Mouse (Mus musculus) gastrocnemius, adult 2 months (tissue): ENCODE measurements at regions not wholly inside any gene's neighbourhood (a gene's known extent, or its start where the extent isn't known, plus 50 kb on each side); places are given as distances from the start of the nearest gene placed in this dataset.

Source experiments
- DNase-seq: peaks from one replicate; pipeline ENCODE4 v3.0.0; 2022
- H3K27ac ChIP-seq: fragments of 200-600 bp; 2 replicates; pipeline ENCODE4 v1.8.1; 2022; ENCODE audit warnings: mild to moderate bottlenecking
- H3K4me3 ChIP-seq: fragments of 200-600 bp; 2 replicates; pipeline ENCODE4 v1.8.1; 2022; ENCODE audit warnings: mild to moderate bottlenecking, moderate library complexity
- CTCF ChIP-seq: fragments of 200-600 bp; IDR thresholded peaks from 2 replicates; pipeline ENCODE4 v1.8.1; 2022; ENCODE audit warnings: antibody characterized with exemption, mild to moderate bottlenecking, moderate library complexity
- intact Hi-C: fragments of 180-260 bp; cut with DNase I; formaldehyde crosslinking; loops from one replicate; pipeline ENCODE4 v1.15.1; 2025

DNA sequence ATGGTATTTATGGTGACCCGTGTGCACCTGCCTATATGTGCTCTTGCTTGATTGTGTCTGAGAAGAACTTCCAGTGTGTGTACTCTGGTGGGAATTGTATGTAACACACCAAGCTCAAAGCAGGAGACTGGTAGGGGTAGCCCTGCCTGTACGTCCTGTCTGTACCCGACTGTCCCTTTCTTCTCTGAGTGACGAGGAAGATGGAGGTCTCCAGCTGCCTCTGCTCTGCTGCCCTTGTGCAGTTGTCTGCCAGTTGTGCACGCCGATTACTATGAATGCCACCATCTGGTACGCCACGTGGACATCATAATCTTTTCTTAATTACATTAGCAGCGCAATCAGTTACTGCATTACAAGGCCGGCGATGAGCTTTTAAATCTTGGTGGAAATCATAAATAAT lies 53.6 kb upstream of the Mvb12b start:
- no peak for DNase-seq
- H3K4me3 ChIP-seq: no peak overlapping the region; the same call in 1 of the 2 replicates
- TF ChIP-seq CTCF: no peak
- 0 out of 2 replicates have a peak overlapping the region, but pooled peaks have one; percentile 7 for H3K27ac ChIP-seq
- intact Hi-C loops: no loop called here

DNA sequence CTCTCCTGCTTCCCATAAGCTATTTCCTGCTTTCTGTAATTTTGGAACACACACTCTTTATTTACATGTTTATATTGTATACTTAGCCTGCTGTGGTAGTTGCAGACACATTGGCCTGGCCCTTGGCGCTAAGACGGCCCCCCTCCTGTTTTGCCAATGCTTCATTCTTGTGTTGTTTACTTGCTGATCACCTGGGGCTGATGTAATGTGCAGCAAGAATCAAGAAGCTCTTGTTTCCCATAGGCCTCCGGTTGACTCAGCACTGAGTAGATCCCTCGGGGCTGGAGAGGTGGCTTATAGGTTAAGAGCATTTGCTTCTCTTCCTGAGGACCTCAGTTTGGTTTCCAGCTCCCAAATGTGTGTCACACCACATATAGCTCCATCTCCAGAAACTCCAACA lies 52.1 kb upstream of the Mvb12b start:
- no peak for TF ChIP-seq CTCF
- no peak overlapping the region for H3K27ac ChIP-seq
- no peak for DNase-seq
- H3K4me3 ChIP-seq: no peak overlapping the region
- intact Hi-C loops: no loop called here
